Mouse (Mus musculus): ENCODE results near the gene Acot2.

DNA sequence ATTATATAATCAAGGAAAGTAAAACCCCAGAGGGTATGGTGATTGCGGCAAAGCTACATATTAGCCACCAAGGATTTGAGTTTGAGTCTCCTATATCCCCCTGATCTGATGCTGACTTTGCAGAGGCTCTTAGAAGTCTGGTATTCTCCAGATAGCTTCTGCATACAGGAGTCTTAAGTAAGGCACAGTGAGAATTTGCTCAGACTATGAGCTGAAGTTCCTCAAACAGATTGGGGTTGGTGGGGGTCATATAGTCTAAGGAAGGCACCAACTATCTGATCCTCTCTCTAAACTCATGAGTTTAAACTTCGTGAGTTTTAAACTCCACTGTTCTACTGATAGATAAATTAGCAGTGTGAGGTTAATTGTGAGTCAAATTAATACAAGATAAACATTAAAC, 48.3 kb upstream of the Acot2 start:
- TF ChIP-seq POLR2A (IDR thresholded peaks at IDR 0.05; ENCODE audit: control insufficient read depth, low read depth, low read length), result no peak
- TF ChIP-seq CTCF (IDR thresholded peaks at IDR 0.05; ENCODE audit: control insufficient read depth, insufficient read depth, insufficient replicate concordance, low read depth, low read length), result no peak

Data from testis, adult 2 months (tissue).